Mouse (Mus musculus) heart, embryonic 15.5 days (tissue): Measurements from ENCODE around the gene Foxn3. TPM values are rescaled to one million over a fixed set of nuclear protein-coding genes. Genes with fewer than 3 reads are reported as not detected.
A peak's percentile ranks its signal among the peaks of the same experiment; 100 is the strongest.

Experiments
- ATAC-seq: fragments of 200-750 bp; cut with Nextera tagmentation; replicated peaks from 2 replicates; pipeline ENCODE4 v1.8.0; 2017; ENCODE audit warnings: low read depth, moderate TSS enrichment; ENCODE audit not compliant: insufficient number of reproducible peaks, insufficient read depth, low FRiP score
- H3K27ac ChIP-seq: fragments of 300-500 bp; sonication (generic); 2 replicates; pipeline ENCODE4 v1.5.1; 2015; ENCODE audit warnings: mild to moderate bottlenecking, inconsistent platforms
- H3K27me3 ChIP-seq: fragments of 300-500 bp; sonication (generic); 2 replicates; pipeline ENCODE4 v1.6.1; 2015; ENCODE audit warnings: inconsistent platforms
- H3K36me3 ChIP-seq: fragments of 300-500 bp; sonication (generic); 2 replicates; pipeline ENCODE4 v1.6.1; 2015; ENCODE audit warnings: mild to moderate bottlenecking, inconsistent platforms
- H3K4me1 ChIP-seq: fragments of 300-500 bp; sonication (generic); replicated peaks from 2 replicates; pipeline ENCODE4 v1.6.1; 2015; ENCODE audit warnings: inconsistent platforms
- H3K4me2 ChIP-seq: fragments of 300-500 bp; sonication (generic); 2 replicates; pipeline ENCODE4 v1.6.1; 2015; ENCODE audit warnings: inconsistent platforms, mild to moderate bottlenecking, moderate library complexity
- H3K4me3 ChIP-seq: fragments of 300-500 bp; sonication (generic); 2 replicates; pipeline ENCODE4 v1.5.1; 2015; ENCODE audit warnings: mild to moderate bottlenecking, inconsistent platforms
- H3K9ac ChIP-seq: fragments of 300-500 bp; sonication (generic); 2 replicates; pipeline ENCODE4 v1.6.1; 2015; ENCODE audit warnings: mild to moderate bottlenecking, inconsistent platforms
- H3K9me3 ChIP-seq: fragments of 300-500 bp; sonication (generic); replicated peaks from 2 replicates; pipeline ENCODE4 v1.6.1; 2016; ENCODE audit warnings: inconsistent platforms
- WGBS: fragments of 180-500 bp; shearing (Covaris S2); methylation state at CpG from one replicate; pipeline ENCODE4 v1.1.7; 2015; ENCODE audit warnings: mixed read lengths; 5-methylcytosine and 5-hydroxymethylcytosine counted together
- polyA plus RNA-seq: library from polyadenylated mRNA; unstranded; fragments of >200 nt; fragmentation: Nextera tagmentation; extraction: Ambion mirVana; gene quantifications from 2 replicates; pipeline ENCODE4 v1.2.1, GENCODE M21; 2015

The Foxn3 gene
- polyA plus RNA-seq, 1 experiment from 2014 or later: 57.5 TPM

DNA sequence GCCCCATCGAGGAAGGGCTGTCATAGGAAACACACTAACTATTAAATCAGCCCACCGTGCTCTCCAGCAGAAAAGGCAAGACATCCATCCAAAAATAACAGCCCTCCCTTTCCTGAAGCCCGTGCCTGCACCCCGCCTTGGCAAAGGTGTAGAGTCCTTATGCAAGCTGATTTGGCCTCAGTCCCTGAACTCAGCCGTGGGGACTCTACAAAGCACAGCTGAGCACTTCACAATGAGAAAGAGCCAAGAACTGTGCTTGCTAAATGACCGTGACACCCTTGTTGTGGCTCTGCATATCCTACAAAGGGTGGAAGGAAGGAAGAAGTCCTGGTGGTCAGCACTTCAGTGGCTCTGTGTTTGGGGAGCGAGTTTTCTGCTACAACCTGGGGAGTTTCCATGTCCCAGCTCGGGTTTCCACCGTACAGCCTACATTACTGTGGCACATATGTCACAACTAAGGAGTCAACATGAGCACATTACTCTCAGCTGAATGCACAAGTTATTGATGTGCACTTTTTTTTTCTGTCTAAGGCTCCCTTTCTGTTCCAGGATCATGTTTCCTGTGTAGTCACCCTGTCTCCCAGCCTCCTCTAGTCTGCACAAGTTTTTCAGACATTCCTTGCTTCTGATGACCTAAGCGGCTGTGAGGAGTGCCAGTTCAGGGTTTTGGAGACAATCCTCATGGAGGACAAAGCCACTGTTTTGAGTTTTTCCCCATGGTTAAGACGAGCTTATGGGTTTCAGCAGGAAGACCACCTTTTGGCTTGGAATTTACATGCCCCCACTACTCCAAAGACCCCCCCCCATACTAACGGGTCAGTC lies 226.8 kb downstream of the Foxn3 start:
- no peak overlapping the region; the same call in 1 of the 2 replicates for H3K9ac ChIP-seq
- H3K36me3 ChIP-seq: peaks cover 7% of the 10 kb centered on the region; the same call in 1 of the 2 replicates
- H3K4me3 ChIP-seq: no peak overlapping the region
- no peaks in the 10 kb centered on the region for H3K9me3 ChIP-seq
- ATAC-seq: peak; percentile 84
- WGBS: 21% methylated on average over 12 of the region's 12 CpGs
- H3K27me3 ChIP-seq: no peaks in the 10 kb centered on the region
- peak overlapping the region; percentile 32 for H3K4me2 ChIP-seq
- peaks cover 52% of the 10 kb centered on the region for H3K4me1 ChIP-seq
- peak overlapping the region; percentile 71 for H3K27ac ChIP-seq

DNA sequence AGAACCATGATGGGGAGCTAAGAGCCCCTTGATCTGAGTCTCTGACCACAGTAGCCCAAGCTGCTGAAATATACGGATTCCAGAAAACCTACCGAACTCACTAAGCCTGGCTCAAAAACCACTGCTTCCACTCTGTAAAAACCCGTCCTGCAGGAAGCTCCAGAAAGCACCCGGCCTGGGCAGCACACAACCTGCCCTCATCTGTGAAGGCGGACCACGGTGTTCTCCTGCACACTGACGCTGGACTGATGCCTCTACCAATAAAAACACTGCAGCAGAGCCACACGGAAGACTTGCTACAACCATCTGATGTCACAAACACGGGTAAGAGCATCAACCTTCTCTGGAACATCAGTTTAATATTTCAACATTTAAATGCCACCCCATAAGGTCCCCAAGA lies 227.8 kb downstream of the Foxn3 start:
- Histone ChIP-seq H3K4me2 (no peak overlapping the region; the same call in 1 of the 2 replicates), H3K36me3 (peaks cover 4% of the 10 kb centered on the region; the same call in 1 of the 2 replicates), H3K27me3 (no peaks in the 10 kb centered on the region), H3K9ac (no peak overlapping the region), H3K9me3 (no peaks in the 10 kb centered on the region), H3K4me3 (no peak overlapping the region), H3K27ac (peak overlapping the region; percentile 71; the same call in 1 of the 2 replicates), H3K4me1 (peaks cover 54% of the 10 kb centered on the region)
- no peak for ATAC-seq
- WGBS: 76% methylated on average over 9 of the region's 9 CpGs

DNA sequence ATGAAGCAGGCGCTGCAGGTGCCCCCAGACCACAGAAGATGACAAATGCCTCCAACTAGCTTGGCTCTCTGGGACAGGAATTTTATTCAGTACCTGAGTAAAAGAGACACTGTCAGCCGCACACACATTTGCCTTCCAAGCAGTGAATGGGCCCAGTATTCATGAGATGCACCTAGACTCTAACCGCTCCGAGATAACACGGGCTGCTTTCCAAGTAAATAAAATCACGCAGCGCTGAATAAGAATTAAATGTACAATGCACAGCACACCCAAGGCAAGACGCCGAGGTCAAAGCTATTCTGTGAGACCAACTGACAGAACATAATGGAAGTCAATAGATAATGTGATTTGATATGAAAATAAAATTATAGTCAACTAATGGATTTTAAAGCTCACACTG lies 229.4 kb downstream of the Foxn3 start:
- no peak overlapping the region for H3K27ac ChIP-seq
- H3K4me2 ChIP-seq: no peak overlapping the region
- H3K27me3 ChIP-seq: no peaks in the 10 kb centered on the region
- H3K36me3 ChIP-seq: no peaks in the 10 kb centered on the region
- H3K9me3 ChIP-seq: no peaks in the 10 kb centered on the region
- no peak overlapping the region for H3K9ac ChIP-seq
- WGBS: 78% methylated on average over 9 of the region's 9 CpGs
- H3K4me3 ChIP-seq: no peak overlapping the region
- ATAC-seq: no peak
- peaks cover 68% of the 10 kb centered on the region for H3K4me1 ChIP-seq

- H3K27ac ChIP-seq: no peak overlapping the region
- peaks cover 66% of the 10 kb centered on the region for H3K4me1 ChIP-seq
Observed at GRCm38 (mm10) chr12:99333304-99333968, 229.9 kb downstream of the Foxn3 start.

GRCm38 (mm10) chr12:99332144-99332807 lies 231.1 kb downstream of the Foxn3 start:
- Histone ChIP-seq H3K4me1 (peaks cover 63% of the 10 kb centered on the region), H3K36me3 (no peaks in the 10 kb centered on the region), H3K4me2 (no peak overlapping the region), H3K27ac (no peak overlapping the region), H3K9me3 (no peaks in the 10 kb centered on the region), H3K4me3 (no peak overlapping the region), H3K27me3 (no peaks in the 10 kb centered on the region), H3K9ac (no peak overlapping the region)
- ATAC-seq: no peak
- 61% methylated on average over 16 of the region's 16 CpGs for WGBS

More at GRCm38 (mm10) chr12:99333304-99333968, 229.9 kb downstream of the Foxn3 start:
- Histone ChIP-seq H3K27me3 (no peaks in the 10 kb centered on the region), H3K4me2 (no peak overlapping the region), H3K36me3 (no peaks in the 10 kb centered on the region), H3K9me3 (no peaks in the 10 kb centered on the region), H3K9ac (no peak overlapping the region), H3K4me3 (no peak overlapping the region)
- ATAC-seq: no peak
- 85% methylated on average over 20 of the region's 20 CpGs for WGBS

DNA sequence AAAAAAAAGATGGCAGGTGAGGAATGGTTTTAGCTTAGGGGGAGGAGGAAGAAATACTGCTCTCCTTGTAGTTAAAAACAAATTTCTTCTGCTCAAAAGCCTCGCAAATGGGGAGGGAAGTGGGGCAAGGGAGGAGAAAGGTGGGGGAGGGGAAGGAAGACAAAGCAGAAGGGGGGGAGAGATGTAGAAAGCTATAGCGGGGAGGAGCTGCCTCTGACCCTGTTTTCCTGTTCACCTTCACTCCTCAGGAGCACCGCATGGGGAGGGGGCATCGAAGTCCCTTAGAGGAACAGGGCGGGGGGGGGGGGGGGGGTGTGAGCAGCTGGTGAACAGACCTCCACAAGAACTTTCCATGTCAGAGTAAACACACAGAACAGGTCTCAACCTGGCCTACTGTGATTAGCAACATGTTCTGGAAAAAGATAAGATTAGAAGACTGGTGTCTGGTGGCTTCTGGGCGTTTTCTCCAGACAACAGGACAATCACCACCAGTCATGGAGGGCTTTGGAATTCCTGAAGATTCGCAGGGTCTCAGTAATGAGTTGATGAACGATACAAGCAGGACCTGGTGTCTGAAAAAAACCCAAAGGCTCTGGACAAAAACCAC lies 231.9 kb downstream of the Foxn3 start:
- Histone ChIP-seq H3K27ac (no peak overlapping the region), H3K4me1 (peaks cover 56% of the 10 kb centered on the region)
- 30% methylated on average over 7 of the region's 8 CpGs for WGBS

DNA sequence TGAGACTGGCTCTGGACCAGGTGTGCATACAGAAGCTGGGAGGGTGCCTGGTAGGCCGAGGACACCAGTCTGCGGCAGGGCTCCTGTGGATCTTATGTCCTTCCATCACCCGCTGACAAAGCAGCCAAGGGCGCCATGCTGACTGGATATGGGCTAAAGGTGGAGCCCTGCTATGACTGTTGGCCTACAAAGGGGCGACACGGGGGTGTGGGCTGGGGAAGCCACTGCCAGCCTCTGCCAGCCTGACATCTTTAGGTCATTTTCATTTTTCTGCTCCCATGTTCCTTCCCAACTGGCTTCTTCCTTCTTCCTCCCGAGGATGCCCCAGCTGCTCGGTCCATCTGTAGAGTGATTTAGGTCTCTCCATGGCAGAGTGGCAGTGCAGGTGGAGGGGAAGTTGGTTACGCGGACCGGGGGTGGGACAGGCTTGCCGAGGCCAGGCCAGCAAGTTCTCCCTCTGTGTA lies 232.5 kb downstream of the Foxn3 start:
- H3K36me3 ChIP-seq: no peaks in the 10 kb centered on the region
- WGBS: 79% methylated on average over 12 of the region's 12 CpGs
- H3K27ac ChIP-seq: no peak overlapping the region
- H3K4me1 ChIP-seq: peaks cover 56% of the 10 kb centered on the region
- no peaks in the 10 kb centered on the region for H3K9me3 ChIP-seq
- no peak for ATAC-seq
- no peak overlapping the region for H3K4me3 ChIP-seq
- H3K27me3 ChIP-seq: no peaks in the 10 kb centered on the region
- H3K9ac ChIP-seq: no peak overlapping the region
- H3K4me2 ChIP-seq: no peak overlapping the region

More for the DNA sequence above, 231.9 kb downstream of the Foxn3 start:
- Histone ChIP-seq H3K36me3 (no peaks in the 10 kb centered on the region), H3K9me3 (no peaks in the 10 kb centered on the region), H3K27me3 (no peaks in the 10 kb centered on the region), H3K4me3 (no peak overlapping the region), H3K4me2 (no peak overlapping the region), H3K9ac (no peak overlapping the region)
- ATAC-seq: no peak

DNA sequence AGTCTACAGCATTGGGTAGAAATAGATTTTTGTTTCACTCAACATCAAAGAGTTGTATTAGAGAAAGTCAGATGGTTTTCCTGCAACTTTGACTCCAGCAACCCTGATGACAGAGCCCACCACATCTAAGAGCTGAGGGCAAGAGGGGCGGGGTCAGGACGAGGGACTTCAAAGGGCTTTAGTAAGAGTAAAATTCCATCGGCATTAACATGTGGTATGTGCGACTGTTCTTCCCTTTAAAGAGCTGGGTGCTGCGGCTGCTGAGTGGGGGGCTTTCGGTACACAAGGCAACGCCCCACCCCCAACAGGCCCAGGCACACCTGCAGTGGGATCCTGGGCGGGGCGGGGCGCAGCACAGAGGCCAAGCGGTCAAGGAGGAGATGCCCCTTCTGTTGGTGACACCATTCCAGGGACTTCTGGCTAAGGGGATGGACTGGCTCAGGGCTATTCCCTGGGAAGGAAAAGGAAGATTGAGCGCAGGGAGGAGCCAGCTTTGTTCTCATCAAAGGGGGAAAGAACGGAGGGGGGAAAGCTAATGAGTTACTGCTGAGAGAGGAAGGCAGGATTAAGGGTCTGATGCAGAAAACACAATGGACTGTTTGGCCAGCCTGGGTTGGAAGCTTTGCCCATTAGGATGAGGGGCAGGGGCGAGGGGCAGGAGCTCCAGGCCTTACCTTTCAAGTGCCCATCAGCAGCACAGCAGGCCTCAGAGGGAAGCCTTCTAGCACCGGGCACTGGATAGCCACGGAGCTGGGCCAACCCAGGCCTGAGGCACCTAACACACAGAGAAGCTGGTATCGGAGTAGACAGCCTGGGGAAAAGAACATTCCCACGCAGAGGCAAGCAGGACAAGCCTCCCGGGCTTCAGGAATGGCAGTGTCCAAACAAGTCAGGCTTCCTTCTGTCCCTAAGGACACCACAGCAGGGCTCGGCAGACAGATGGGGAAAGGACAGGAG lies 233.8 kb downstream of the Foxn3 start:
- Histone ChIP-seq H3K27me3 (no peaks in the 10 kb centered on the region), H3K4me3 (no peak overlapping the region), H3K9ac (no peak overlapping the region), H3K36me3 (no peaks in the 10 kb centered on the region), H3K27ac (no peak overlapping the region), H3K4me2 (no peak overlapping the region), H3K9me3 (no peaks in the 10 kb centered on the region), H3K4me1 (peaks cover 60% of the 10 kb centered on the region)
- ATAC-seq: peak; percentile 36; the same call in 1 of the 2 replicates
- WGBS: 37% methylated on average over 20 of the region's 20 CpGs

DNA sequence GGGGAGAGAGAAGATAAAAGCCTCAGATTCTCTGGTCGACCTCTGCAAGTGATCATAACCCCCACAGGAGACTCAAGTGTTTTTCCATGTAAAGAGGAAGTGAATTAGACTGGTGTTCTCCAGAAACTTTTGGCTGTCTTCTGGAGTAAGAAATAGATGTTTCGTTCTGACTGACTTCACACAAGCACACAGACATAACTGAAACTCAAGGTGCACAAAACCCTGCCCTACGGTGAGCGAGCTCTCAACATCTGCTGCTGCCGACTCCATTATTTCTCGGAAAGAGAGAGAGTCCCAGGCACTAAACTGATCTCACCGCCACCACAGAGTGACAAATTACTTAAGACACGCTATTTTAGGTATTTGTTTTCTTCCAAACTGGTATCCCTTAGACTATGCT lies 237.2 kb downstream of the Foxn3 start:
- peak overlapping the region; percentile 0; the same call in 1 of the 2 replicates for H3K4me2 ChIP-seq
- ATAC-seq: no peak
- H3K27ac ChIP-seq: no peak overlapping the region
- peaks cover 48% of the 10 kb centered on the region for H3K4me1 ChIP-seq
- H3K9me3 ChIP-seq: no peaks in the 10 kb centered on the region
- no peak overlapping the region for H3K4me3 ChIP-seq
- 46% methylated on average over 8 of the region's 8 CpGs for WGBS
- H3K27me3 ChIP-seq: no peaks in the 10 kb centered on the region
- H3K36me3 ChIP-seq: no peaks in the 10 kb centered on the region
- no peak overlapping the region for H3K9ac ChIP-seq
